Mouse (Mus musculus): Measurements from ENCODE around the gene Fyn.
A peak's percentile ranks its signal among the peaks of the same experiment; 100 is the strongest.

Fyn gene

GRCm38 (mm10) chr10:39471714-39472531 is 103.3 kb downstream of the Fyn start:
- DNase-seq, result peak; percentile 46 to 53

DNA sequence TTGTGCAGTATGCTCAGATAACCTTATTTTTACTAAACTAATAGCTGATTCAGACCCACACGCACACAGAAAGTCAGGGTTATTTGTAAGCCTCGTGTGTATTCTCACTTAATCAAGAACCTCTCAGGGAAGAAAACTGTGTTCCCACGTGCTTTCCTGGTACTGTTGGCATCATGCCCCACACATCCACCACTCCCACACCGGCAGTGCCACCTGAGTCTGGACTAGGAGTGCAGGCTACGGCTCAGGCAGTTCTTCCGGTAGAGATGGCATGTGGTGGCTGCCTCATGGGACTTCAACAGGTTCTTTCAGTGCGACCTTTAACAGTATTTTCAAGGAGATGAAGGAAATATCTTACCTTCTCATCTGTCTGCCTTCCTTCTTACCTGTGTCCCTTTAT is 104.3 kb downstream of the Fyn start:
- DNase-seq, result peak in 1 of 2 experiments; percentile 32

GRCm38 (mm10) chr10:39479361-39479760 is 110.7 kb downstream of the Fyn start:
- DNase-seq, result no peak

DNA sequence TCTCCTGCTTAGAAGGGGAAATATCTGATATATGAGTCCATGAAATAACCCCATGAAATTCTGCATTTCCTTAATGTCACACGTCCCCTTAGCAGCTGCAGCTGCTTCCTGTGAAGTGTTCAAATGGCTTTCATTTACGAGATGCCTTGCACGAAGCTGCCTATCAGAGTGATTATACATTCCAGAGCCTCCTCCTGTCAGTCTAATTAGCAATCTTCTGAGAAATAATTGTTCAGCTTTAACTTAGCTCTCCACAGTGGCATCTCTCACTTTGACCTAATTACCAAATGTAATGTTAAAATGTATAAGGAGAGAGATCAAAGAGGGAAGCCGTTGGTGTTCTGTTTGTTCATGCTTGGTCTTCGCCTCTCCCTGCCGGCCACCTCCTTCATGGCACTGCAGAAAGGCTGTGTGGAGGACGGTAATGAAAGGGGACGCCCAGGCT is 115.7 kb downstream of the Fyn start:
- no peak for DNase-seq

DNA sequence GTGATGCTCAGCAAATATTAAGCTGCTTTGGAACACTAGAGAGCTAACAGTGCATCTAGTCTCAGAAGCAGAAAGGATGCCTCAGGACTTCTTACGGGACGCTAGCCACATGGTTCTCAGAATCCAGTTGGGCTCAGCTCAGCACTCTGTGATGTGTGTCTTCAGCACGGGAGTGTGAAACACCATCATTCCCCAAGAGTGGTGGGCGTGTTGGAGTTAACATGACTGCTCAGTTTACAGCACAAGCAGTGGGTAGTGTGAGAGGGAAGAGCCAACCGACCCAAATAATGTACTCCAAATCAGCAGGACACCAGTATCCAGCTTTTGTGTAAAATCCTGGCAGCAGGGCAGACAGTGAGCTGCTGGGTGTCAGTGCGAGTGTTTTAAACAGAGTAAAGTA is 116.2 kb downstream of the Fyn start:
- no peak for DNase-seq

- DNase-seq, result no peak
These were observed 117.3 kb downstream of the Fyn start for GRCm38 (mm10) chr10:39485939-39486338.

DNA sequence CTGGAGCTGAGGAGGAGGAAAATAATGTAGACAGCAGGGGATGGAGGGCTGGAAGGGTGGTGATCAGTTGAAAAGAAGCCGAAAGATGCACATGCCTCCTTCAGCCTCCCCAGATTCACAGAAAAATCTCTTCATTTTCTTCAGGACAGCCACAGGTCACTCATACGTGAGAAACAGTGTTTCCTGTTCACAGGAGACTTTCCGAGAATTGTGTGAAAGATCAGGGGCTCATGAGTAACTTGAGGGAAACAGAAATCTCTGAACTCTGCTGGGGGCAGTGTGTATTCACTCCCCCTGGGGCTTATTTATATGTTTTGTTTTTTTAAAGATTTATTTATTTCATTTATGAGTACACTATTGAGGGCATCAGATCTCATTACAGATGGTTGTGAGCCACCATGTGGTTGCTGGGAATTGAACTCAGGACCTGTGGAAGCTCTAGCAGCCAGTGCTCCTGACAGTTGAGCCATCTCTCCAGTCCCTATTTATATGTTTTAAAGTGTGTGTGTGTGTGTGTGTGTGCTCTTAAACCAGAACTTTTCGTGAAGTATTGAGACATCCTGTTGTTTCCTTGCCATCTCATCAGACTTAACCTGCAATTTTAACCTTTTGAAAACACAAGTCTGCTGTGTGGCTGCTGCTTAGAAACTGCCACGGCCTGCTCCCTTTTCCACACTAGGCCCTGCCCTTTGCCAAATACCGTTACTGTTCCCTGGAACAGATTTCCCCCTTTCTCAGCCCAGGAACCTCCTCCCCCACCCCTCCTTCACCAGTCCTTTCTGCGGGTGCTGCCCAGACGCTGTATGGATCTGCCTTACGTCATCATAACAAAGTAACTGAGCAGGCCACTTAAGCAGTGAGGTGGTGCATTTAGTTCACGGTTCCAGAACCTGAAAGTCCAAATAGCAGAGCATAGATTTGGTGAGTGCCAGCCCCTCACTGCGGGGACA is 118.1 kb downstream of the Fyn start:
- DNase-seq, result no peak

- DNase-seq, result no peak
These were observed 119.2 kb downstream of the Fyn start for GRCm38 (mm10) chr10:39487740-39488415.

GRCm38 (mm10) chr10:39488542-39488941 is 119.9 kb downstream of the Fyn start:
- no peak for DNase-seq

DNA sequence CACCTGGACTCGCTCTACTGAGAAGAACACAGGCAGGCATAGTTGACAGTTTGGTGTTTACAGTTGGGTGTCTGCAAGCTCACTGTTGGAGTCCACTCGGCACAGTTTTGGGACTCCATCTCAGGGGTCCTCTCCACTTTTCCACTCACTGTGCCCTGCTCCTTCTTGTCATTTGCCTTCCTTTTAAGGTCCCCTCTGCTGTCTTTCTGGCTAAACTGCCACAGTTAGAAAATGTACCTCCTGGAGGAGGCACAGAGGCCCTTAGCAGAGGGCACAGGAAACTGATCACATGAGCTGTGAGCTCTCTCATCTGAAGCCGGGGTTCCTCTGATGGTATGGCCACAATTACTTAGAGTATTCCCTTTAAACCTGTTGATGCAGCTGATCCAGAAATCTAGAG is 120.3 kb downstream of the Fyn start:
- no peak for DNase-seq

- no peak for DNase-seq
These were observed 121.9 kb downstream of the Fyn start for GRCm38 (mm10) chr10:39490349-39491121.

- DNase-seq, result no peak
These were observed 123.5 kb downstream of the Fyn start for GRCm38 (mm10) chr10:39492146-39492545.

DNA sequence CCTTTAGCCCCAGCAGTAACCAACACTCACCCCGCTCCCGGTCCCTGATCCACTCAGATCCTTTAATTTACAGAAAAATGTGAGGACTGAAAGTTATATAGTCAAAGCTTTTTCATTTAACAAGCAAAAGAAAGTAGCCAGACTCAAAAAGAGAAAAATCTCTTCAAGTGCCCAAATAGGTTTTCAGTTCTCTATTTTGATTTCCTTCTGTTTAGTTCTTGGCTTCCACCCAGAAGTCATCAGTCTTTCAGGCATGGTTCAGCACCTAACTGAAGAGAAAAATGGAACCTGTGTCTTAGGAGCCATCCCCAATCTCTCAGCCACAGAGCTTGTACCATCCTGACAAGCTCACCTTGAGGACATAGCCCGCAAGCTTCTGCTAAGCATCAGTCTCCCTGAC is 124.4 kb downstream of the Fyn start:
- DNase-seq, result no peak

- peak; percentile 48 to 56 for DNase-seq
These were observed 130.0 kb downstream of the Fyn start for GRCm38 (mm10) chr10:39498641-39499040.

DNA sequence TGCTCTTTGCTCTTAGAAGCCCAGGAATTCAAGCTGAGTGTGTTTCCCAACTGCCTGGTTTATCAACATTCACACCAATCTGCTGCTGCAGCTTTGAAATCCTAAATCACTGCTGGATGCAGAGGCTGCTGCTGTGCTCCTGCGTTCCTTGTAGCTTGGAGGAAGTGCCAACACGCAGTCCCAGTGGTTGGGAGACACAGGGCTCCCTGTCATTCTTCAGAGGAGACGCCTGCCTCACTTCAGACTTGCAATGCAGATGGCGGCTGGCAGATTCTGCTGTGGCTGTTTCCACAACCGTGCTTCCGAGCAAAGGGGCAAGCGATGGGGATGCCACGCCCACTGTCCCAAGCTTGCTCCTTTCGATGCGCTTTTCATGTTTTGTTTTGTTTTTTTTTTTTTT is 132.9 kb downstream of the Fyn start:
- DNase-seq, result no peak

- DNase-seq, result peak; percentile 79 to 81
These were observed 133.5 kb downstream of the Fyn start for GRCm38 (mm10) chr10:39501977-39502706.

DNA sequence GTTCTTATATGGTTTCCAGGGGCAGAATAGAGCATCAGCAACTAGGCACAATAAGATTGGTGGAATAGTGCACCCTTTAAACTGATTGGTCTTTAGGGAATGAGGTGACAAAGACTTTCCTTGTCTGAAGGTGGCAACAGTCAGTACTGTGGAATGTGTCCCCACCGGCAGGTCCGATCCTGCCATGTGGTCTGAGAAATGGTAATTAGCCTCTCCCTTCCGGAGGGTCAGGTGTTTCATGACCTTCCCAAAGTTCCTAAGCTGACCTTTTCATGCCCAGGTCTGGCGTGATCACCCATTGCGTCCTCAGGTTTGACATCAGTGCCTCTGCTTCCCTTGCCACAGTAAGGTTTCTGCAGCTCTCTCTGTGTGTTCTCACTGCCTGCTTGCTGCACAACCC is 134.7 kb downstream of the Fyn start:
- DNase-seq, result no peak

DNA sequence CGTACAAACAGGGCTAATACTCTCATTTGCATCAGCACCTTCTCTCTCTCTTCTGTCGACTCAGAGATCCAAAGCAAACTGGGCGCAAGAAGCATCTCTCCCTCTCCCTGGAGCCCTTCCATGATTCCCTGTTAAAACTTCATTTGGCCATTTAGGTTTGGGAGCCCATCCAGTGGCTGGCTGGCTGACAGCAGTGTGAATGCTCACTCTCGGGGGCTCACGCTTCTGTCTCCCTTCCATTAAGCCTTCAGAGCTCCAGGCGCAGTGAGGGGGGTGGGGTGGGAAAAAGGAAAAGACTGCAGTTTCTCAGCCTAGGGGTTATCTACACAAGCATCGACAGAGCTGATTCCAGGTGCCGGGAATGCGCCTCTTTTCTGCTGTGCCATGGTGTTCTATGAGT is 136.4 kb downstream of the Fyn start:
- no peak for DNase-seq

DNA sequence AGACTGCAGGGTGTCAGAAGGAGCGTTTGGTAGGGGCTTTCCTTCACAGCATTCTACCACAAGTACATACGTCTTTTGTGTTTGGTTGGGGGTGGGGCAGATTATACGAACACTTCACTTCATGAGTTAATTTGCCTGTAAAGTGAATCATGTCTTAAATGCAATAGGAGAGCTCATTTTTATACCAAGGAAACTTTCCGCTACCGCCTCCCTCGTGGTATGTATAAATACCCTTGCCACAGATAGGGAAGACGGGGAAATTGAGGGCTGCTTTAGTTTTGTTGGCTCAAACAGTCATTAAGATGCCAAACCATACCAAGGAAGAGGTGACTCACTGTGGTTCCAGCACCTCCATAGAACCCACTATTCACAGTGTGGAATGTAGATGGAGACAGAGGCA is 137.0 kb downstream of the Fyn start:
- DNase-seq, result no peak

DNA sequence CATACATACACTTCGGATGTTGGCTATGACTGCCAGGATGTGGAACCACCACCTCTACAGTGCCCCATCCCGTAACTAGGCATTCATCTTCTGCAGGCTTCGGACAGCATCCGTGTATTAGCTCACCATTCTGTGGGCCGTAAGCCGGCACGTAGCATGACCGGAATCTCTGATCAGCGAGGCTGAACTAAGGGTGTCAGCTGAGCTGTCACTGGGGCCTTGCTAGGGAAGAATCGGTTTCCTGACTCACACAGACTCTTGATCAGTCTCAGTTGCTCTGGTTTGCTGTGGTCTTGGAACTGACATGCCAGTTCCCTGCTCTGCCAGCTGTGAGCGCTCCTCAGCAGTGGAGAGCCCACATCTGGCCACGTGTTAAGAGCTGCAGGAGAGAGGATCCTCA is 137.7 kb downstream of the Fyn start:
- no peak for DNase-seq

GRCm38 (mm10) chr10:39506831-39507230 is 138.2 kb downstream of the Fyn start:
- peak; percentile 67 to 72 for DNase-seq

- DNase-seq, result no peak
These were observed 140.1 kb downstream of the Fyn start for GRCm38 (mm10) chr10:39508801-39509200.

Data from cerebellum, adult 18-20 months (tissue).